21 mouse cellular contexts compared by ENCODE assay signal in the genomic region with DNA sequence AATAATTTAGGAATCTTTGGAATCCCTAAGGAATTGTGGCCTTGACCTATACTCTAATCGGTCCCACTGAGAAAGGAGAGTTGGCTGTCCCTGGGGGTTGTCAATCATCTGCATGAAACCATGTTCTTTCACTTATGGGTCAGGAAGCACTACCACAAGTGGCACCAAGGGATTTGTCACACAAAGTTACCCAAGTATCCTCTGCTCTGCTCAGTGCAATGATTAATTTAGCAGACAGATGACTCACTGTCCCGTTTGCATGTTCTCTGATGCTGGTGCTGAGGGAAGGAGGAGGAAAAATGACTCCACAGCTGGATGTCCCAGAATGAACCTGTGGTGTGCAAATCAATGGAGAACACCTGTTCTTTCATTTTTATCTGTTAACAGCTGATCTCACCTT.
DNase-seq lines count a peak whose midpoint lies in the region; ATAC-seq lines count a peak whose summit lies in the region.
"Had no signal": no experiment of that assay in that cellular context is flagged by ENCODE, and none has a peak within 500 bp of the region (broad histone marks: within the 10 kb centered on the region; RNA-seq: fewer than 3 reads in every experiment).

No protein-coding gene starts in this region.

- 75% methylated on average over 2 of the region's 2 CpGs for WGBS in forebrain, embryonic 16.5 days

- H3K27me3 ChIP-seq in forebrain, embryonic 16.5 days (replicated peaks; ENCODE audit: control insufficient read depth, insufficient read depth, low read length), result no peaks in the 10 kb centered on the region
- H3K27me3 ChIP-seq: heart, embryonic 15.5 days; limb, embryonic 13.5 days; lung, embryonic 15.5 days had no signal

- H3K9me3 ChIP-seq in forebrain, embryonic 16.5 days (ENCODE audit: control insufficient read depth, low read length), result no peaks in the 10 kb centered on the region
- H3K9me3 ChIP-seq: heart, embryonic 15.5 days; limb, embryonic 13.5 days; lung, embryonic 15.5 days; midbrain, embryonic 10.5 days had no signal

- H3K4me2 ChIP-seq in forebrain, embryonic 16.5 days (ENCODE audit: low read length), result no peak overlapping the region
- H3K4me2 ChIP-seq: heart, embryonic 15.5 days; limb, embryonic 13.5 days; lung, embryonic 15.5 days had no signal

- no peaks in the 10 kb centered on the region for H3K4me1 ChIP-seq in forebrain, embryonic 16.5 days (replicated peaks; ENCODE audit: control insufficient read depth, insufficient read depth, low read length)
- H3K4me1 ChIP-seq: heart, embryonic 15.5 days; lung, embryonic 15.5 days had no signal

- H3K36me3 ChIP-seq in forebrain, embryonic 16.5 days (ENCODE audit: control insufficient read depth, insufficient read depth), result no peaks in the 10 kb centered on the region
- H3K36me3 ChIP-seq: heart, embryonic 15.5 days; limb, embryonic 13.5 days; lung, embryonic 15.5 days; midbrain, embryonic 10.5 days had no signal

- ATAC-seq in forebrain, embryonic 16.5 days, result no peak
- ATAC-seq: forebrain, postnatal 0 days; hindbrain, postnatal 0 days; intestine, postnatal 0 days had no signal

- H3K27ac ChIP-seq in forebrain, embryonic 16.5 days (ENCODE audit: low read length), result no peak overlapping the region
- H3K27ac ChIP-seq: heart, embryonic 15.5 days; hindbrain, postnatal 0 days; limb, embryonic 13.5 days; liver, embryonic 14.5 days; lung, embryonic 15.5 days; macrophage; midbrain, embryonic 10.5 days had no signal

- no peak overlapping the region for H3K9ac ChIP-seq in forebrain, embryonic 16.5 days (replicated peaks; ENCODE audit: low read depth, low read length)
- H3K9ac ChIP-seq: forebrain, postnatal 0 days; heart, embryonic 15.5 days; limb, embryonic 13.5 days; liver, embryonic 14.5 days; lung, embryonic 15.5 days had no signal

- DNase-seq in adrenal gland, adult 2 months, result peak; percentile 43
- no peak for DNase-seq in adrenal gland, postnatal 25 days
- DNase-seq in 3134 (ENCODE audit: extremely low read depth, insufficient read length, low spot score), result peak; percentile 23
- DNase-seq in NIH3T3 (ENCODE audit: low read depth), result peak; percentile 68
- peak; percentile 58 for DNase-seq in brain, adult 2 months (ENCODE audit: low read depth, low spot score)
- no peak for DNase-seq in cerebellum, adult 11 months
- DNase-seq: B cell, adult 2 months; cerebellum, adult 9-10 months; forebrain, postnatal 0 days; spleen, adult 18-20 months; thymus, postnatal 25 days had no signal

- no peak overlapping the region for H3K4me3 ChIP-seq in forebrain, embryonic 16.5 days (replicated peaks; ENCODE audit: low read length)
- H3K4me3 ChIP-seq: erythroblast, embryonic 14.5 days; heart, embryonic 15.5 days; limb, embryonic 13.5 days; lung, embryonic 15.5 days; midbrain, embryonic 10.5 days had no signal

Comparison
In these comparisons a context has a peak if more than half of its experiments do, and no peak if none do; other contexts are left out.
1. DNase-seq: peak in adrenal gland, adult 2 months (single experiment), 3134 (single experiment), NIH3T3 (single experiment) and brain, adult 2 months (single experiment); none in adrenal gland, postnatal 25 days (single experiment) and cerebellum, adult 11 months (single experiment).